Mouse (Mus musculus) midbrain, embryonic 11.5 days (tissue): Measurements from ENCODE around the gene Rnf43. TPM values are rescaled to one million over a fixed set of nuclear protein-coding genes. Genes with fewer than 3 reads are reported as not detected.

Experiments
- ATAC-seq: fragments of 200-750 bp; cut with Nextera tagmentation; 2 replicates; pipeline ENCODE4 v1.8.0; 2017; ENCODE audit warnings: moderate TSS enrichment, moderate library complexity; ENCODE audit not compliant: low FRiP score
- DNase-seq: peaks from one replicate; pipeline ENCODE4 v3.0.0; 2015; ENCODE audit warnings: low spot score; ENCODE audit errors: missing footprints
- H3K27ac ChIP-seq: fragments of 300-500 bp; sonication (generic); 2 replicates; pipeline ENCODE4 v1.5.1; 2014; ENCODE audit warnings: low read depth, low read length
- H3K27me3 ChIP-seq: fragments of 300-500 bp; sonication (generic); 2 replicates; pipeline ENCODE4 v1.6.1; 2014; ENCODE audit warnings: mild to moderate bottlenecking, low read length, moderate library complexity, mixed read lengths; ENCODE audit not compliant: control insufficient read depth, insufficient read depth
- H3K36me3 ChIP-seq: fragments of 300-500 bp; sonication (generic); 2 replicates; pipeline ENCODE4 v1.6.1; 2014; ENCODE audit warnings: mild to moderate bottlenecking, low read length, moderate library complexity, mixed read lengths; ENCODE audit not compliant: control insufficient read depth, insufficient read depth
- H3K4me1 ChIP-seq: fragments of 300-500 bp; sonication (generic); 2 replicates; pipeline ENCODE4 v1.6.1; 2014; ENCODE audit warnings: low read length; ENCODE audit not compliant: control insufficient read depth, insufficient read depth
- H3K4me2 ChIP-seq: fragments of 300-500 bp; sonication (generic); 2 replicates; pipeline ENCODE4 v1.6.1; 2014; ENCODE audit warnings: mild to moderate bottlenecking, moderate library complexity
- H3K4me3 ChIP-seq: fragments of 300-500 bp; sonication (generic); 2 replicates; pipeline ENCODE4 v1.5.1; 2014; ENCODE audit warnings: low read depth, low read length
- H3K9ac ChIP-seq: fragments of 300-500 bp; sonication (generic); 2 replicates; pipeline ENCODE4 v1.6.1; 2014; ENCODE audit warnings: low read length
- H3K9me3 ChIP-seq: fragments of 300-500 bp; sonication (generic); 2 replicates; pipeline ENCODE4 v1.6.1; 2016; ENCODE audit warnings: low read length; ENCODE audit not compliant: control insufficient read depth
- WGBS: fragments of 180-500 bp; shearing (Covaris S2); extraction: QIAGEN DNeasy Blood & Tissue Kit; methylation state at CpG from one replicate; pipeline ENCODE4 v1.1.7; 2014; 5-methylcytosine and 5-hydroxymethylcytosine counted together
- polyA plus RNA-seq: library from polyadenylated mRNA; unstranded; fragments of >200 nt; fragmentation: Nextera tagmentation; extraction: Ambion mirVana; gene quantifications from 2 replicates; pipeline ENCODE4 v1.2.1, GENCODE M21; 2014

Rnf43 gene
- polyA plus RNA-seq, 1 experiment from 2014 or later, result 0.61 TPM

DNA sequence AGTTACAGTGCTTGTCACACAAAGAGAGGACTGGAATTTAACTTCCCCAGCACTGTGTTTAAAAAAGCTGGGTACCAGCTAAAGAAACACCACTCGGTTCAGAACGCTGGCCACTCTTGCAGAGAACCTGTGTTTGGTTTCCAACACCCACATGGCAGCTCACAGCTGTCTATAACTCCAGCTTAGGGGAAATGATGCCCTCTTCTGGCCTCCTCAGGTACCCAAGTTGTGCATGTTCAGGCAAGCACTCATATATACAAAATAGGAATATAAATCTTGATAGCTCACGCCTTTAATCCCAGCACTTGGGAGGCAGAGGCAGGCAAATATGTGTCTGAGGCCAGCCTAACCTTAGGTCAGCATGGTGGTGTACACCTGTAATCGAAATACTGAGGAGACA, 53.5 kb downstream of the Rnf43 start:
- Histone ChIP-seq H3K9me3 (no peaks in the 10 kb centered on the region), H3K4me2 (no peak overlapping the region), H3K4me3 (no peak overlapping the region), H3K36me3 (no peaks in the 10 kb centered on the region), H3K4me1 (peaks cover 5% of the 10 kb centered on the region; the same call in 1 of the 2 replicates), H3K27me3 (no peaks in the 10 kb centered on the region), H3K27ac (no peak overlapping the region), H3K9ac (no peak overlapping the region)
- ATAC-seq, result no peak
- WGBS, result 85% methylated on average over 4 of the region's 4 CpGs
- peak; percentile 17 for DNase-seq

DNA sequence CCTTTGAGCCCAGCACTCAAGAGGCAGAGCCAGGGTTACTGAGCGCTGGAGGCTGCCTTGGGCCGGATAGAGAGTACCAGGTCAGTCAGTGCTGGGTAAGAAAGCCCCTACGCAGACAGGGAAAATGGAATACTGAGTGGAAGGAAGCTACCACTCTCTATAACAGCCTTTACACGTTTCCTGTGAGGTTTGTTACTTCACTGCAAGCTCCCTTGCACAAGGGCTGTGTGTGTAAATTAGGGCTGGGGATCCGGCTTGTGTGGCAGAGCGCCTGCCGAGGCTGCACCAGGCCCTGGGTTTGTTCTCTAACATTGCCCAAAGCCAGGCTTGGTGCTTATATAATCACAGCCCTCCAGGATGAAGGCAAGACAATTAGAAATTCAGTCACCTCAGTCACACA, 57.0 kb downstream of the Rnf43 start:
- 63% methylated on average over 7 of the region's 7 CpGs for WGBS
- no peak overlapping the region for H3K9ac ChIP-seq
- no peaks in the 10 kb centered on the region for H3K27me3 ChIP-seq
- H3K4me2 ChIP-seq, result no peak overlapping the region
- H3K9me3 ChIP-seq, result no peaks in the 10 kb centered on the region
- no peaks in the 10 kb centered on the region for H3K36me3 ChIP-seq
- no peak overlapping the region; the same call in 1 of the 2 replicates for H3K27ac ChIP-seq
- DNase-seq (peak; percentile 80), ATAC-seq (no peak)
- peaks cover 5% of the 10 kb centered on the region; the same call in 1 of the 2 replicates for H3K4me1 ChIP-seq
- H3K4me3 ChIP-seq, result no peak overlapping the region

DNA sequence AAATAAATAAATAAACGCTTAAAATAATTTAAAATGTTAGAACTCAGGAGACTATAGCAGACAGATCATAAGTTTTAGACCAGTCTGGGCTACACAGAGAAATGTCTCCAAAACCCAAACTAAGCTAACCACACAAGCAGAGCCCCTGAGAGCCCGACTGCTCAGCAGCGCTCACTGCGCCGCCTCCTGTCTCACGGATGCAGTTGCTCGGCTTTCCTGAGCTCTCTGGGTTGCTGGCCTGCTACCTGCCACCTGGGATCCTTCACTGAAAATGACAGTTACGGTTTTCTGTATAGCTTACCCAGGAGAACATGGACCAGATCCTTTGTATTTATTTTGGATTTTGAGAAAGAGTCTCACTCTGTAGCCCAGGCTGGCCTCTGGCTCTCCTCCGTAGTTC, 57.8 kb downstream of the Rnf43 start:
- Histone ChIP-seq H3K36me3 (no peaks in the 10 kb centered on the region), H3K27me3 (no peaks in the 10 kb centered on the region), H3K27ac (no peak overlapping the region), H3K4me1 (peaks cover 5% of the 10 kb centered on the region; the same call in 1 of the 2 replicates), H3K9ac (no peak overlapping the region), H3K4me2 (no peak overlapping the region), H3K4me3 (no peak overlapping the region), H3K9me3 (no peaks in the 10 kb centered on the region)
- DNase-seq (no peak), ATAC-seq (no peak)
- 39% methylated on average over 9 of the region's 9 CpGs for WGBS

DNA sequence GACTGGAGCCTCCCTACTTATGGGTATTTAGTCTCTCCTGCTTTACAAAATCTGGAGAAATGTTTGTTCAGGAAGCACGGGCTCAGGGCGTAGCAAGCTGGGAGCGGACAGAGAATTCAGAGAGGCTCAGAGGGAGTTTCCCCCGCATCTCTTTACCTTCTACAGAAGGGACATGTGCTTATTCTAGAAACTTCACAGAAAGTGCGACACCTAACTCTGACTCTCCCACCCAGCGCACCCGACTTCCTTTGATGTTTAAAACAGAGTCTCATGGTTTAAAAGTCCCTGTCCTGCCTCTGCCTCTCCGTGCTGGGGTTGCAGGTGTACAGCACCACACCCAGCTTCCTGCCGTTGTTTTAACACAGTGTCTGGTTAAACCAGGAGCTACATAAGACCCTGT, 58.3 kb downstream of the Rnf43 start:
- H3K4me3 ChIP-seq, result no peak overlapping the region
- DNase-seq (peak; percentile 72), ATAC-seq (no peak)
- H3K36me3 ChIP-seq, result no peaks in the 10 kb centered on the region
- 77% methylated on average over 9 of the region's 9 CpGs for WGBS
- peaks cover 9% of the 10 kb centered on the region for H3K4me1 ChIP-seq
- no peak overlapping the region for H3K4me2 ChIP-seq
- H3K27me3 ChIP-seq, result no peaks in the 10 kb centered on the region
- H3K27ac ChIP-seq, result no peak overlapping the region
- H3K9ac ChIP-seq, result no peak overlapping the region
- no peaks in the 10 kb centered on the region for H3K9me3 ChIP-seq

DNA sequence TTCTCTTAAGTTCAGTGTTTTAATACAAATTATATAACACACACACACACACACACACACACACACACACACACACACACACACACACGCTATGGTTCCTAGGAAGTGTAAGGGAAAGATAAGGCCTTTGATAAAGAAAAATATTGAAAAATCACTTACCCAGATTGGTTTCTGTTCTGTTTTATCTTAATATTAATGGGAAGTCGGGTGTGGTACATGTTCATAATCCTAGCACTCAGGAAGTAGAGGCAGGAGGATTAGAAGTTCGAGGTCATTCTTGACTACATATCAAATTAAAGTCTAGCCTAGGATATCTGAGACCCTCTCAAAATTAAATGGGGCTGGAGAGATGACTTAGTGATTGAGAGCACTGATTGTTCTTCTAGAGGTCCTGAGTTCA, 59.6 kb downstream of the Rnf43 start:
- Histone ChIP-seq H3K4me3 (no peak overlapping the region), H3K36me3 (no peaks in the 10 kb centered on the region), H3K27ac (no peak overlapping the region), H3K27me3 (no peaks in the 10 kb centered on the region), H3K9me3 (no peaks in the 10 kb centered on the region), H3K9ac (no peak overlapping the region), H3K4me2 (no peak overlapping the region), H3K4me1 (peaks cover 13% of the 10 kb centered on the region)
- 77% methylated on average over 3 of the region's 3 CpGs for WGBS
- DNase-seq (peak; percentile 53), ATAC-seq (no peak)

DNA sequence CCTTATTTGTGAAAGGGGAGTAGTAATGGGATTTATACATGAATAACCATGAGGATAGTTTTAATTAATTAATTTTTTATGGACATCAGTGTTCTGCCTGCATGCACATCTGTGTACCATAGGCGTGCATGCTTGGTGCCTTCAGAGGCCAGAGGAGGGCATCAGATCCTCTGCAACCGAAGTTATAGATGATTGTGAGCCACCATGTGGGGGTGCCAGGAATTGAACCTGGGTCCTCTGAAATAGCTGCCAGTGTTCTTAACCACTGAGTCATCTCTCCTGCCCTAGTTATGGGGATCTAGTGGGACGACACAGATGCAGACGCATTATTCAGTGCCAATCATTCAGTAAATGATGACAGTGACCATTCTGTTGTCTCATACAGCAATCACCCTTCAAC, 60.4 kb downstream of the Rnf43 start:
- ATAC-seq, result no peak
- no peak overlapping the region for H3K4me2 ChIP-seq
- peak; percentile 31 for DNase-seq
- H3K27ac ChIP-seq, result no peak overlapping the region
- H3K9ac ChIP-seq, result no peak overlapping the region
- 85% methylated on average over 4 of the region's 4 CpGs for WGBS
- no peaks in the 10 kb centered on the region for H3K9me3 ChIP-seq
- H3K36me3 ChIP-seq, result no peaks in the 10 kb centered on the region
- no peaks in the 10 kb centered on the region for H3K27me3 ChIP-seq
- peaks cover 13% of the 10 kb centered on the region for H3K4me1 ChIP-seq
- no peak overlapping the region for H3K4me3 ChIP-seq

DNA sequence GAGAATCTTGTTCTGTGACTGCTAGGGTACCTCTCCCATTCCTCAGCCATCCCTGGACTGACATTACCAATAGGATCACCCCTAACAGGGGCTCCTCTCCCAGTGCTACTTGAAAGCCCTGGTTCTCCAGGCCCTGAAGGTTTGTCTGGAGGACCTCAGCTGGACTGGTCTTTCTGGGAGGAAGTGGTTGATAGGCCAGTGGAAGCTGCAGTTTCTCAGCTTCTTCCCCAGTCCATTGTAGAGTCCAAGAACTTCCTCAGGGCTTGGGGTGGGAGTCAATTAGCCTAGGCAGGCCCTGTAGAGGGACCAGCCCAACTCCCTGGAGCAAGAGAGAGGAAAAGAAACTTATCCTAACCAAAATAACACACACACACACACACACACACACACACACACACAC, 63.0 kb downstream of the Rnf43 start:
- no peaks in the 10 kb centered on the region for H3K27me3 ChIP-seq
- H3K9ac ChIP-seq, result 0 out of 2 replicates have a peak overlapping the region, but pooled peaks have one; percentile 40
- peak overlapping the region; percentile 48; the same call in 1 of the 2 replicates for H3K27ac ChIP-seq
- H3K4me3 ChIP-seq, result no peak overlapping the region
- H3K4me1 ChIP-seq, result peaks cover 8% of the 10 kb centered on the region; the same call in 1 of the 2 replicates
- peak; percentile 69 for DNase-seq
- no peaks in the 10 kb centered on the region for H3K9me3 ChIP-seq
- H3K36me3 ChIP-seq, result no peaks in the 10 kb centered on the region
- no peak for ATAC-seq
- no peak overlapping the region for H3K4me2 ChIP-seq

DNA sequence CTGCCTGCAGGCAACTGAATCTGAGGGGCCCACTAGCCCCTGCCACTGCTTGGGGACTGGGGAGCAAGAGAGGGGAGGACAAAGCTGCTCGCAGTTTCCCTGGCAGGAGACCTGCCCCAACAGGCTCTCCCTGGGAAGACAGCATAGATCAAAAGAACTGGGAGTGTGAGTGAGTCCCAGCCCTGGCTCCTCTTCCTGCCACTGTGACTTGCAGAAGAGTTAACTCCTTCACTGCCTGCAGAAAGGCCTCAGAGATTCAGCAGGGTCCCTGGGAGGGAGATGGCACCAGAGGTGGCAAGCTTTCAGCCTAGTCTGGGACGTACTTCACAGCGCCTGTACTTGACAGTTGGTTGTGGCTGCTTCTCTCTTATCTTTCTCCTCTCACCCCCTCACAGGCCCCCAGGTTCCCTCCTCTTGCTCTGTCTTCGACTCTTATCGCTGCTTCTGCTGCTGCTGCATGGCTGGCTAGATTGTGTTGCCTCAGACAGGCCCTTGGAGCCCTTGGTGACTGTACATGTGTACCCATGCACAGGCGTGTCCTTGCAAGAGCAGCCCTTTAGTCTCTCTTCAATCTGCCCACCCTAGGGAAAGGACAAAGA, 63.5 kb downstream of the Rnf43 start:
- no peak overlapping the region for H3K4me3 ChIP-seq
- H3K9ac ChIP-seq, result no peak overlapping the region; the same call in 1 of the 2 replicates
- peak; percentile 54; the same call in 1 of the 2 replicates for ATAC-seq

DNA sequence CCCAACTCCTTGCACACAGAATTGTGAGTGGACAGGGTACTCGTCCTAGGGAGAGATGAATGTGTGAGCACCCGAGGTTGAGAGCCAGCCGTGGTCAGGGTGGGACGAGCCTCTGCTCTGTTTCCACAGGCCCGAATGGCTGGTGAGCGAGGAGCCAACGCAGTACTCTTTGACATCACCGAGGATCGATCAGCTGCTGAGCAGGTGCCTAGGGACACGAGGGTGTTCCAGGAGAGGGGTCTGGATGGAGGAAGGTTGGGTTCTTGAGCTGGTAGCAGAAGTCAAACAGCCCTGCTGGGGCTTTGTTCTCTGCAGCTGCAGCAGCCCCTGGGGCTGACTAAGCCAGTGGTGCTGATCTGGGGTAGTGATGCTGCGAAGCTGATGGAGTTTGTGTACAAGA, 64.5 kb downstream of the Rnf43 start:
- no peak overlapping the region for H3K27ac ChIP-seq

More for the DNA sequence above, 63.5 kb downstream of the Rnf43 start:
- peak overlapping the region; percentile 48 for H3K27ac ChIP-seq
- DNase-seq, result peak; percentile 82
- 26% methylated on average over 6 of the region's 6 CpGs for WGBS
- H3K36me3 ChIP-seq, result no peaks in the 10 kb centered on the region
- no peaks in the 10 kb centered on the region for H3K27me3 ChIP-seq
- peak overlapping the region; percentile 9; the same call in 1 of the 2 replicates for H3K4me2 ChIP-seq
- H3K9me3 ChIP-seq, result no peaks in the 10 kb centered on the region
- H3K4me1 ChIP-seq, result peaks cover 8% of the 10 kb centered on the region; the same call in 1 of the 2 replicates

More for the DNA sequence above, 64.5 kb downstream of the Rnf43 start:
- H3K27me3 ChIP-seq, result no peaks in the 10 kb centered on the region
- H3K9ac ChIP-seq, result no peak overlapping the region; the same call in 1 of the 2 replicates
- no peak overlapping the region for H3K4me3 ChIP-seq
- DNase-seq (peak; percentile 82), ATAC-seq (no peak)
- H3K9me3 ChIP-seq, result no peaks in the 10 kb centered on the region
- peaks cover 8% of the 10 kb centered on the region; the same call in 1 of the 2 replicates for H3K4me1 ChIP-seq
- H3K36me3 ChIP-seq, result no peaks in the 10 kb centered on the region
- WGBS, result 56% methylated on average over 11 of the region's 11 CpGs
- no peak overlapping the region for H3K4me2 ChIP-seq
